Mouse (Mus musculus): ENCODE measurements around the gene Sobp. TPM values are rescaled to one million over a fixed set of nuclear protein-coding genes. Genes with fewer than 3 reads are reported as not detected.

The Sobp gene
- polyA plus RNA-seq, 1 experiment from 2014 or later = 4.5 TPM

DNA sequence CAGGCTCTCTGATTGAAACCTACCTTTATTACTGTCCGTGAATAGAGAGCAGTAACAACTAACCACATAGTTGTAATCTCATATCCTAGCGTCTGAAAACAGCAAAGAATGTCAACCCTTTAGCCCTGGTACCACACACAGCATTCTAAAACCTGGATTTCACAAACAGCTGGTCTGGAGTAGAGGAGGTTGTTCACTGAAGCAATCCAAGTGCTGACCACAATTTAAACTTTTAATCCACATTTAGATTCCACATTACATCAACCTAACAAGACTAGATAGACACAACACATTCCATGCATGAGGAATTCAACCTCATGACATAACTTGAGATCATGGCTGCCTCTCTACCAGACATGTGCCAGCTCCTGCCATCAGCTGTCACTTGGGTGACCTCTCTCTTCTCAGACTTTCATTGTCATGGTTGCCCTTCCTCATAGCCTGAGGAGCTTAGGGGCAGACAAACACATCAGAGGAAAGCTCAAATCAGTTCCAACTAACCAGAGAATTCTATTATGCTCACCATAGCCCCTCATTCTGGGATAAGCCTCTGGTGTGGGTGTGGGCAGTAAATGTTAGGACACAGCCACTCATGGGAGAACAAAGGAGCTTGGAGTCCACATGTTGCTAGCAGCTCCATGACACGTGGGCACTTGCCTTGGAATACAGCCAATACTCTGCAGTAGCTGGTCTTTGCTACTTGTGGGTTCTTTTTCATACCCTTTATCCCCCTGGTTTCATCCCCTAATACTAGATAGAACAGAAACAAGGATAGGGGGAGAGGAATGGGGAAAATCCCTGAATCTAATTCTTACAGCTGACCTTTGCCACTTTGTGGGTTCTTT lies 58.0 kb downstream of the Sobp start:
- Histone ChIP-seq H3K27me3 (replicated peaks; ENCODE audit: control insufficient read depth, insufficient read depth, low read length) (no peaks in the 10 kb centered on the region), H3K4me1 (ENCODE audit: control insufficient read depth, insufficient read depth, low read length) (peaks cover 6% of the 10 kb centered on the region), H3K4me3 (ENCODE audit: low read depth, low read length) (no peak overlapping the region), H3K36me3 (ENCODE audit: control insufficient read depth, insufficient read depth, low read length) (no peaks in the 10 kb centered on the region), H3K27ac (replicated peaks; ENCODE audit: low read depth, low read length) (no peak overlapping the region; the same call in 1 of the 2 replicates), H3K9me3 (ENCODE audit: control insufficient read depth, low read length) (no peaks in the 10 kb centered on the region), H3K4me2 (ENCODE audit: low read depth, low read length) (no peak overlapping the region), H3K9ac (ENCODE audit: low read depth, low read length) (no peak overlapping the region)
- 57% methylated on average over 3 of the region's 3 CpGs for WGBS
- ATAC-seq (ENCODE audit: low read depth) = peak; percentile 48; the same call in 1 of the 2 replicates
- DNase-seq (ENCODE audit: low spot score) = peak; percentile 33

DNA sequence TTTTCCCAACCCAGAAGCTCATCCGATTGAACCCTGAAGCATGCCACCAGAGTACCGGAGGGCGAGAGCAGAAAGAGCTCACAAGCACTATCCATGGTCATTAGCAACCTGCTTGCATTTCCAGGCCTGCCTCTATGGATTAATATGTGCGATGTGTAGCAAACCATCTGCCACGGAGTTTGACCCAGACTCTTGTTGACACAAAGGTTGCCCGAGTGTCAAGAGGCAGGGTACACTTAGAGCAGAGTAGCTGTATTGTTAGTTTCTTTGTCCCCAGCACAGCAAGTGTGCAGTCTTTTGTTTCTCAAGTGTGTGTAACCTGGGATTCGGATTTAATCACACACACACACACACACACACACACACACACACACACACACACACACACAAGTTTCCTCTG lies 62.0 kb downstream of the Sobp start:
- DNase-seq (ENCODE audit: low spot score) = no peak
- ATAC-seq (ENCODE audit: low read depth) = no peak
- peaks cover 6% of the 10 kb centered on the region; the same call in 1 of the 2 replicates for H3K4me1 ChIP-seq (ENCODE audit: control insufficient read depth, insufficient read depth, low read length)

GRCm38 (mm10) chr10:43106616-43107015 lies 67.7 kb downstream of the Sobp start:
- H3K9me3 ChIP-seq (ENCODE audit: control insufficient read depth, low read length) = no peaks in the 10 kb centered on the region
- no peak overlapping the region for H3K4me2 ChIP-seq (ENCODE audit: low read depth, low read length)
- no peak overlapping the region for H3K9ac ChIP-seq (ENCODE audit: low read depth, low read length)
- no peak for DNase-seq (ENCODE audit: low spot score)
- 79% methylated on average over 8 of the region's 8 CpGs for WGBS
- H3K27ac ChIP-seq (replicated peaks; ENCODE audit: low read depth, low read length) = no peak overlapping the region
- H3K4me3 ChIP-seq (ENCODE audit: low read depth, low read length) = no peak overlapping the region
- H3K4me1 ChIP-seq (ENCODE audit: control insufficient read depth, insufficient read depth, low read length) = no peaks in the 10 kb centered on the region
- H3K36me3 ChIP-seq (ENCODE audit: control insufficient read depth, insufficient read depth, low read length) = no peaks in the 10 kb centered on the region
- no peaks in the 10 kb centered on the region for H3K27me3 ChIP-seq (replicated peaks; ENCODE audit: control insufficient read depth, insufficient read depth, low read length)
- ATAC-seq (ENCODE audit: low read depth) = no peak

More for the DNA sequence above, 62.0 kb downstream of the Sobp start:
- 76% methylated on average over 7 of the region's 7 CpGs for WGBS
- Histone ChIP-seq H3K36me3 (ENCODE audit: control insufficient read depth, insufficient read depth, low read length) (no peaks in the 10 kb centered on the region), H3K9ac (ENCODE audit: low read depth, low read length) (no peak overlapping the region), H3K4me3 (ENCODE audit: low read depth, low read length) (no peak overlapping the region), H3K9me3 (ENCODE audit: control insufficient read depth, low read length) (no peaks in the 10 kb centered on the region), H3K27me3 (replicated peaks; ENCODE audit: control insufficient read depth, insufficient read depth, low read length) (no peaks in the 10 kb centered on the region), H3K27ac (replicated peaks; ENCODE audit: low read depth, low read length) (no peak overlapping the region), H3K4me2 (ENCODE audit: low read depth, low read length) (no peak overlapping the region)

GRCm38 (mm10) chr10:43106196-43106595 lies 68.1 kb downstream of the Sobp start:
- 44% methylated on average over 7 of the region's 7 CpGs for WGBS
- peak; percentile 29 for DNase-seq (ENCODE audit: low spot score)

DNA sequence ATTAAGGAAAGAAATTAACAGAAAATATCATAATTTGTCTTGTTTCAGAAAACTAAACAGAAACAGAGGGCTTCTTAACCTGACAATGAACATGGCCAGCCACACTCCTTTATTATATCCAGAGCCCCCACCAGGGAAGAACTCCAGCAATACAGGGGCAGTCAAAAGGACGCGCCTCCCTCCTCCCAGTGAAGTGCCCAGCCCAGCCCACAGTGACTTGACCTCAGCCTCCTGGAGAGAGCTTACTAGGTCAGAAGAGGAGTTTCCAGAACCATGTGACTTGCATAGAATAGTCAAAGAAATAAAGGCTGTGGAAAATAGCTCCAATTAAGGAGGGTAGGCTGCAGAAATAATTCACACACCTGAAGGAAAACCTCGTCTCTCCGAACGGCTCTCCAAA lies 73.8 kb downstream of the Sobp start:
- WGBS = 68% methylated on average over 5 of the region's 5 CpGs
- Histone ChIP-seq H3K4me2 (ENCODE audit: low read depth, low read length) (no peak overlapping the region), H3K9ac (ENCODE audit: low read depth, low read length) (no peak overlapping the region), H3K36me3 (ENCODE audit: control insufficient read depth, insufficient read depth, low read length) (no peaks in the 10 kb centered on the region), H3K27me3 (replicated peaks; ENCODE audit: control insufficient read depth, insufficient read depth, low read length) (no peaks in the 10 kb centered on the region), H3K9me3 (ENCODE audit: control insufficient read depth, low read length) (no peaks in the 10 kb centered on the region), H3K4me1 (ENCODE audit: control insufficient read depth, insufficient read depth, low read length) (no peaks in the 10 kb centered on the region), H3K27ac (replicated peaks; ENCODE audit: low read depth, low read length) (no peak overlapping the region), H3K4me3 (ENCODE audit: low read depth, low read length) (no peak overlapping the region)
- DNase-seq (ENCODE audit: low spot score) (no peak), ATAC-seq (ENCODE audit: low read depth) (no peak; the same call in 1 of the 2 replicates)

More at GRCm38 (mm10) chr10:43106196-43106595, 68.1 kb downstream of the Sobp start:
- Histone ChIP-seq H3K36me3 (ENCODE audit: control insufficient read depth, insufficient read depth, low read length) (no peaks in the 10 kb centered on the region), H3K9me3 (ENCODE audit: control insufficient read depth, low read length) (no peaks in the 10 kb centered on the region), H3K27me3 (replicated peaks; ENCODE audit: control insufficient read depth, insufficient read depth, low read length) (no peaks in the 10 kb centered on the region), H3K27ac (replicated peaks; ENCODE audit: low read depth, low read length) (no peak overlapping the region), H3K4me2 (ENCODE audit: low read depth, low read length) (no peak overlapping the region), H3K4me3 (ENCODE audit: low read depth, low read length) (no peak overlapping the region), H3K9ac (ENCODE audit: low read depth, low read length) (no peak overlapping the region), H3K4me1 (ENCODE audit: control insufficient read depth, insufficient read depth, low read length) (no peaks in the 10 kb centered on the region)
- ATAC-seq (ENCODE audit: low read depth) = peak; percentile 53; the same call in 1 of the 2 replicates

DNA sequence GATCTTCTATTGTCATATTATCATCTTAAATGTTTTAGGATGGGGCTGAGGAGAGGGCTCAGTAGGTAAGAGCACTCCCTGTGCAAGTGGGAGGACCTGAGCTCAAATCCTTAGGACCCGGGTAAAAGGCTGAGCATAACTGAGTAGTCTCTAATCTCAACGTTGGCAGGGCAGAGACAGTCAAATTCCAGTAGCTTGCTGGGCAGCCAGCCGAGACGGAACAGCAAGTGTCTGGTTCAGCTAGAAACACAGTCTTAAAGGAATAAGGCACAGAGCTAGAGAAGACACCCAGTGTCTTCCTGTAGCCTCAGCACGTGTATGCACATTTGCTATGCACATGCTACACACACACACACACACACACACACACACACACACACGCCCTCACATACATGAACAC lies 75.1 kb downstream of the Sobp start:
- H3K27me3 ChIP-seq (replicated peaks; ENCODE audit: control insufficient read depth, insufficient read depth, low read length) = no peaks in the 10 kb centered on the region
- no peaks in the 10 kb centered on the region for H3K4me1 ChIP-seq (ENCODE audit: control insufficient read depth, insufficient read depth, low read length)
- no peak overlapping the region for H3K4me3 ChIP-seq (ENCODE audit: low read depth, low read length)
- 65% methylated on average over 6 of the region's 6 CpGs for WGBS
- DNase-seq (ENCODE audit: low spot score) (no peak), ATAC-seq (ENCODE audit: low read depth) (no peak)
- no peaks in the 10 kb centered on the region for H3K9me3 ChIP-seq (ENCODE audit: control insufficient read depth, low read length)
- H3K36me3 ChIP-seq (ENCODE audit: control insufficient read depth, insufficient read depth, low read length) = no peaks in the 10 kb centered on the region
- H3K27ac ChIP-seq (replicated peaks; ENCODE audit: low read depth, low read length) = no peak overlapping the region
- H3K4me2 ChIP-seq (ENCODE audit: low read depth, low read length) = no peak overlapping the region
- no peak overlapping the region for H3K9ac ChIP-seq (ENCODE audit: low read depth, low read length)

DNA sequence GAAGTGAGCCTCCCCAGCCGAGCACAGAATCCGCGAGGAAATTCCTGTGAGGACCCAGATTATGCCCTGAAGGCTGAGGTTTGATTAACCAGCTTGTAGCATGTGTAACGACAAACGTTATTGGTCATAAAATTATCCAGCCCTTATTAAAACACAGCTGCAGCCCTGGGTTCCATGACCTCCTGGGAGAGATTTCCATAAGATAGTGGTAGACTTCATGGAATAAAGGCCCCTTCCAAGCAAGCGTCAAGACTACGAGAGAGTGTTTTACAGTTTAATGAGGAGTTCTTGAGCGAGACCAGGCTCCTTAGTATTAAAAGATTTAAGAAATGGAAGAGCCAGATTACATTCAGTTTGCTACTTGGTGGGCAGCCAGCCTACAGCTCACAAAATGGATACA lies 76.6 kb downstream of the Sobp start:
- H3K27me3 ChIP-seq (replicated peaks; ENCODE audit: control insufficient read depth, insufficient read depth, low read length) = no peaks in the 10 kb centered on the region
- no peak overlapping the region for H3K27ac ChIP-seq (replicated peaks; ENCODE audit: low read depth, low read length)
- no peak overlapping the region for H3K4me2 ChIP-seq (ENCODE audit: low read depth, low read length)
- WGBS = 52% methylated on average over 8 of the region's 8 CpGs
- H3K36me3 ChIP-seq (ENCODE audit: control insufficient read depth, insufficient read depth, low read length) = no peaks in the 10 kb centered on the region
- ATAC-seq (ENCODE audit: low read depth) = no peak
- no peak for DNase-seq (ENCODE audit: low spot score)
- H3K4me3 ChIP-seq (ENCODE audit: low read depth, low read length) = no peak overlapping the region
- H3K4me1 ChIP-seq (ENCODE audit: control insufficient read depth, insufficient read depth, low read length) = no peaks in the 10 kb centered on the region
- no peak overlapping the region for H3K9ac ChIP-seq (ENCODE audit: low read depth, low read length)
- no peaks in the 10 kb centered on the region for H3K9me3 ChIP-seq (ENCODE audit: control insufficient read depth, low read length)

- Histone ChIP-seq H3K9ac (ENCODE audit: low read depth, low read length) (no peak overlapping the region), H3K9me3 (ENCODE audit: control insufficient read depth, low read length) (no peaks in the 10 kb centered on the region), H3K27ac (replicated peaks; ENCODE audit: low read depth, low read length) (no peak overlapping the region), H3K4me3 (ENCODE audit: low read depth, low read length) (no peak overlapping the region), H3K36me3 (ENCODE audit: control insufficient read depth, insufficient read depth, low read length) (no peaks in the 10 kb centered on the region), H3K4me2 (ENCODE audit: low read depth, low read length) (no peak overlapping the region), H3K27me3 (replicated peaks; ENCODE audit: control insufficient read depth, insufficient read depth, low read length) (no peaks in the 10 kb centered on the region), H3K4me1 (ENCODE audit: control insufficient read depth, insufficient read depth, low read length) (no peaks in the 10 kb centered on the region)
- no peak for DNase-seq (ENCODE audit: low spot score)
- ATAC-seq (ENCODE audit: low read depth) = no peak
- whole genome bisulfite sequencing = 63% methylated on average over 4 of the region's 4 CpGs
Observed at GRCm38 (mm10) chr10:43096614-43097013, 77.7 kb downstream of the Sobp start.

DNA sequence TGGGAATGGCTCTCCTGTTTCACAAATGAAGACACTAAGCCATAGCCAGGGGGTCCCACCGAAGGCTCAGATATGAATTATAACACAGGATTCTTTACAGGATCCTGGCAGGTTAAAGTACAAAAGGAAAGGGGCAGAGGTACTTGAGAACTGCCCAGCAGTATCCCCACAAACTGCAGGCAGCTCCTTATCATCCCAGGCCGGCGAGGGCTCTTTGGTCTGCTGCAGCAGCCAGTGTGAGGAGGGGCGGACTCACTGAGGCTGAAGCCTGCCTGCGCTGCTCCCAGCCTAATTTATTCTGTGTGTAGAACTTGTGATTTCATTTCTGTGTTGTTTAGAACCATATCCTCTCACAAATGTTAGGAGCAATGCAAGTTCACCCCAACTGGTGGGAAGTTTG lies 79.8 kb downstream of the Sobp start:
- ATAC-seq (ENCODE audit: low read depth) (no peak), DNase-seq (ENCODE audit: low spot score) (peak; percentile 62)
- Histone ChIP-seq H3K9ac (ENCODE audit: low read depth, low read length) (no peak overlapping the region), H3K4me3 (ENCODE audit: low read depth, low read length) (no peak overlapping the region), H3K36me3 (ENCODE audit: control insufficient read depth, insufficient read depth, low read length) (no peaks in the 10 kb centered on the region), H3K27me3 (replicated peaks; ENCODE audit: control insufficient read depth, insufficient read depth, low read length) (no peaks in the 10 kb centered on the region), H3K9me3 (ENCODE audit: control insufficient read depth, low read length) (no peaks in the 10 kb centered on the region), H3K4me2 (ENCODE audit: low read depth, low read length) (no peak overlapping the region), H3K4me1 (ENCODE audit: control insufficient read depth, insufficient read depth, low read length) (no peaks in the 10 kb centered on the region), H3K27ac (replicated peaks; ENCODE audit: low read depth, low read length) (no peak overlapping the region)
- 37% methylated on average over 5 of the region's 5 CpGs for WGBS

All from embryonic facial prominence, embryonic 14.5 days (tissue).